Comparison of ENCODE assay signal across 23 mouse cellular contexts in genomic region chr3:58678905-58679304, GRCm38 (mm10). TPM values are rescaled to one million over a fixed set of nuclear protein-coding genes. Genes with fewer than 3 reads are reported as not detected.
DNase-seq lines count a peak whose midpoint lies in the region; ATAC-seq and TF ChIP-seq lines count a peak whose summit lies in the region.
"Had no signal": no experiment of that assay in that cellular context is flagged by ENCODE, and none has a peak within 500 bp of the region (broad histone marks: within the 10 kb centered on the region; RNA-seq: fewer than 3 reads in every experiment).

No protein-coding gene starts in this region.

- H3K9ac ChIP-seq in heart, embryonic 13.5 days, result no peak overlapping the region
- H3K9ac ChIP-seq in heart, embryonic 12.5 days, result no peak overlapping the region
- no peak overlapping the region for H3K9ac ChIP-seq in midbrain, postnatal 0 days (replicated peaks; ENCODE audit: low read length, poor library complexity, severe bottlenecking)
- no peak overlapping the region for H3K9ac ChIP-seq in midbrain, embryonic 16.5 days (ENCODE audit: low read depth, low read length)
- H3K9ac ChIP-seq in hindbrain, postnatal 0 days (replicated peaks; ENCODE audit: low read length), result no peak overlapping the region
- H3K9ac ChIP-seq: embryonic facial prominence, embryonic 12.5 days; heart, embryonic 15.5 days; liver, embryonic 13.5 days had no signal

- DNase-seq in midbrain, postnatal 0 days (ENCODE audit: low spot score), result peak; percentile 46
- peak; percentile 31 for DNase-seq in hindbrain, postnatal 0 days (ENCODE audit: low spot score)
- DNase-seq in retina, postnatal 1 day, result peak; percentile 85
- no peak for DNase-seq in frontal cortex, postnatal 36 days (ENCODE audit: low spot score in 2 of 2)
- DNase-seq in lung, postnatal 25 days (ENCODE audit: low spot score), result no peak
- DNase-seq: adrenal gland, postnatal 25 days; cerebellum, adult 2 months; gastrocnemius, postnatal 25 days; liver, embryonic 13.5 days; right cerebral cortex, postnatal 25 days; thymus, postnatal 14 days had no signal

- 53% methylated on average over 2 of the region's 2 CpGs for WGBS in heart, embryonic 13.5 days
- WGBS in heart, embryonic 12.5 days, result 53% methylated on average over 2 of the region's 2 CpGs
- 54% methylated on average over 2 of the region's 2 CpGs for WGBS in midbrain, postnatal 0 days
- WGBS in midbrain, embryonic 16.5 days, result 43% methylated on average over 2 of the region's 2 CpGs
- WGBS in hindbrain, postnatal 0 days, result 43% methylated on average over 2 of the region's 2 CpGs

- no peak overlapping the region for H3K4me3 ChIP-seq in heart, embryonic 13.5 days
- H3K4me3 ChIP-seq in heart, embryonic 12.5 days, result no peak overlapping the region
- no peak overlapping the region for H3K4me3 ChIP-seq in midbrain, postnatal 0 days (ENCODE audit: low read depth, low read length)
- no peak overlapping the region for H3K4me3 ChIP-seq in midbrain, embryonic 16.5 days (ENCODE audit: low read depth, low read length)
- no peak overlapping the region for H3K4me3 ChIP-seq in hindbrain, postnatal 0 days (ENCODE audit: low read length)
- H3K4me3 ChIP-seq: embryonic facial prominence, embryonic 12.5 days; heart, embryonic 15.5 days; liver, embryonic 13.5 days; megakaryocyte, embryonic 14.5 days had no signal

- no peak for TF ChIP-seq CTCF in midbrain, postnatal 0 days (IDR thresholded peaks at IDR 0.05)
- TF ChIP-seq CTCF in hindbrain, postnatal 0 days (IDR thresholded peaks at IDR 0.05; ENCODE audit: low read depth), result no peak

- no peak overlapping the region for H3K4me2 ChIP-seq in heart, embryonic 13.5 days
- no peak overlapping the region for H3K4me2 ChIP-seq in heart, embryonic 12.5 days
- H3K4me2 ChIP-seq in midbrain, postnatal 0 days (ENCODE audit: low read depth, low read length, poor library complexity, severe bottlenecking), result no peak overlapping the region
- H3K4me2 ChIP-seq in midbrain, embryonic 16.5 days (ENCODE audit: low read length), result no peak overlapping the region
- no peak overlapping the region for H3K4me2 ChIP-seq in hindbrain, postnatal 0 days (ENCODE audit: low read depth, low read length)
- H3K4me2 ChIP-seq: embryonic facial prominence, embryonic 12.5 days; heart, embryonic 15.5 days; liver, embryonic 13.5 days had no signal

- H3K4me1 ChIP-seq in heart, embryonic 13.5 days, result peaks cover 62% of the 10 kb centered on the region
- H3K4me1 ChIP-seq in heart, embryonic 12.5 days (replicated peaks), result peaks cover 49% of the 10 kb centered on the region
- no peaks in the 10 kb centered on the region for H3K4me1 ChIP-seq in midbrain, postnatal 0 days (ENCODE audit: insufficient read depth, low read length)
- peaks cover 9% of the 10 kb centered on the region for H3K4me1 ChIP-seq in midbrain, embryonic 16.5 days (ENCODE audit: control insufficient read depth, insufficient read depth, low read length)
- 0 out of 2 replicates have a peak, but pooled peaks cover 13% of the 10 kb centered on the region for H3K4me1 ChIP-seq in hindbrain, postnatal 0 days (ENCODE audit: insufficient read depth, low read length)

- no peak for ATAC-seq in heart, embryonic 13.5 days (ENCODE audit: extremely low read depth, insufficient number of reproducible peaks, low FRiP score, low TSS enrichment)
- no peak for ATAC-seq in heart, embryonic 12.5 days (ENCODE audit: insufficient number of reproducible peaks, low FRiP score)
- ATAC-seq in midbrain, postnatal 0 days (ENCODE audit: low FRiP score), result no peak
- ATAC-seq in midbrain, embryonic 16.5 days, result no peak
- peak; percentile 27; the same call in 1 of the 2 replicates for ATAC-seq in hindbrain, postnatal 0 days
- ATAC-seq: activated CD4-positive, CD25-positive, alpha-beta regulatory T cell, adult 4 months; intestine, postnatal 0 days; lung, postnatal 0 days had no signal

- H3K27ac ChIP-seq in heart, embryonic 13.5 days (replicated peaks), result peak overlapping the region; percentile 61; the same call in 1 of the 2 replicates
- no peak overlapping the region for H3K27ac ChIP-seq in heart, embryonic 12.5 days (ENCODE audit: poor library complexity, severe bottlenecking)
- no peak overlapping the region for H3K27ac ChIP-seq in midbrain, postnatal 0 days (ENCODE audit: low read depth, low read length)
- no peak overlapping the region for H3K27ac ChIP-seq in midbrain, embryonic 16.5 days (ENCODE audit: low read length)
- no peak overlapping the region for H3K27ac ChIP-seq in hindbrain, postnatal 0 days
- H3K27ac ChIP-seq: embryonic facial prominence, embryonic 12.5 days; heart, embryonic 15.5 days; liver, embryonic 13.5 days; stomach, postnatal 0 days had no signal

- H3K27me3 ChIP-seq in heart, embryonic 13.5 days (replicated peaks), result no peaks in the 10 kb centered on the region
- H3K27me3 ChIP-seq in heart, embryonic 12.5 days (replicated peaks), result no peaks in the 10 kb centered on the region
- no peaks in the 10 kb centered on the region for H3K27me3 ChIP-seq in midbrain, postnatal 0 days (ENCODE audit: insufficient read depth, low read length)
- H3K27me3 ChIP-seq in midbrain, embryonic 16.5 days (ENCODE audit: control insufficient read depth, insufficient read depth, low read depth, low read length), result no peaks in the 10 kb centered on the region
- H3K27me3 ChIP-seq in hindbrain, postnatal 0 days (ENCODE audit: insufficient read depth, low read length), result no peaks in the 10 kb centered on the region
- H3K27me3 ChIP-seq: embryonic facial prominence, embryonic 12.5 days; heart, embryonic 15.5 days; liver, embryonic 13.5 days; megakaryocyte, embryonic 14.5 days; Patski had no signal

- peaks cover 23% of the 10 kb centered on the region for H3K36me3 ChIP-seq in heart, embryonic 13.5 days
- peaks cover 22% of the 10 kb centered on the region for H3K36me3 ChIP-seq in heart, embryonic 12.5 days
- H3K36me3 ChIP-seq in midbrain, postnatal 0 days (ENCODE audit: insufficient read depth, low read length), result peaks cover 9% of the 10 kb centered on the region; the same call in 1 of the 2 replicates
- H3K36me3 ChIP-seq in midbrain, embryonic 16.5 days (ENCODE audit: control insufficient read depth, insufficient read depth, low read length), result peaks cover 6% of the 10 kb centered on the region; the same call in 1 of the 2 replicates
- peaks cover 13% of the 10 kb centered on the region; the same call in 1 of the 2 replicates for H3K36me3 ChIP-seq in hindbrain, postnatal 0 days (ENCODE audit: insufficient read depth, low read length)

- H3K9me3 ChIP-seq in heart, embryonic 13.5 days, result no peaks in the 10 kb centered on the region
- H3K9me3 ChIP-seq in heart, embryonic 12.5 days (replicated peaks), result no peaks in the 10 kb centered on the region
- no peaks in the 10 kb centered on the region for H3K9me3 ChIP-seq in midbrain, postnatal 0 days (ENCODE audit: low read length)
- no peaks in the 10 kb centered on the region for H3K9me3 ChIP-seq in midbrain, embryonic 16.5 days (replicated peaks; ENCODE audit: control insufficient read depth, low read length, poor library complexity, severe bottlenecking)
- H3K9me3 ChIP-seq in hindbrain, postnatal 0 days (ENCODE audit: low read length), result no peaks in the 10 kb centered on the region
- H3K9me3 ChIP-seq: embryonic facial prominence, embryonic 12.5 days; heart, embryonic 15.5 days; liver, embryonic 13.5 days; megakaryocyte, embryonic 14.5 days had no signal

RNA-seq across cellular contexts. Expression of gene Siah2, which starts 13.3 kb away (rescaled TPM):
- 4.5 TPM in 2 replicates for polyA plus RNA-seq in heart, embryonic 13.5 days (2015; fragmentation: Nextera tagmentation; extraction: Ambion mirVana)
- polyA plus RNA-seq in heart, embryonic 12.5 days (2016; fragmentation: Nextera tagmentation; extraction: Ambion mirVana), result 6.7 and 8.2 TPM in 2 replicates
- 24.8 and 25.7 TPM in 2 replicates for total RNA-seq in midbrain, postnatal 0 days (2014; rRNA removed)
- polyA plus RNA-seq in midbrain, postnatal 0 days (2015; fragmentation: Nextera tagmentation; extraction: Ambion mirVana), result 11.4 and 13.1 TPM in 2 replicates
- 8.9 and 10.7 TPM in 2 replicates for polyA plus RNA-seq in midbrain, embryonic 16.5 days (2015; fragmentation: Nextera tagmentation; extraction: Ambion mirVana)
- total RNA-seq in hindbrain, postnatal 0 days (2014; rRNA removed), result 22.5 and 29.4 TPM in 2 replicates
- polyA plus RNA-seq in hindbrain, postnatal 0 days (2015; fragmentation: Nextera tagmentation; extraction: Ambion mirVana), result 11.9 and 13.4 TPM in 2 replicates

RNA-seq across cellular contexts. Expression of gene Erich6, which starts 41.9 kb away (rescaled TPM):
- 0.11 and 0.15 TPM in 2 replicates for polyA plus RNA-seq in heart, embryonic 13.5 days (2015; fragmentation: Nextera tagmentation; extraction: Ambion mirVana)
- 0.19 TPM in 1 of 2 replicates, not detected in the other for polyA plus RNA-seq in heart, embryonic 12.5 days (2016; fragmentation: Nextera tagmentation; extraction: Ambion mirVana)
- total RNA-seq in midbrain, postnatal 0 days (2014; rRNA removed), result 0.66 and 1.5 TPM in 2 replicates
- 0.20 and 0.44 TPM in 2 replicates for polyA plus RNA-seq in midbrain, postnatal 0 days (2015; fragmentation: Nextera tagmentation; extraction: Ambion mirVana)
- polyA plus RNA-seq in midbrain, embryonic 16.5 days (2015; fragmentation: Nextera tagmentation; extraction: Ambion mirVana), result 0.19 and 0.26 TPM in 2 replicates
- total RNA-seq in hindbrain, postnatal 0 days (2014; rRNA removed), result 0.18 TPM in 1 of 2 replicates, not detected in the other
- 0.42 and 0.44 TPM in 2 replicates for polyA plus RNA-seq in hindbrain, postnatal 0 days (2015; fragmentation: Nextera tagmentation; extraction: Ambion mirVana)
- total RNA-seq: adrenal gland, postnatal 25 days; gastrocnemius, postnatal 25 days; hematopoietic stem cell, adult 5-6 weeks had no signal
- polyA plus RNA-seq: activated CD4-positive, CD25-positive, alpha-beta regulatory T cell, adult 4 months; embryonic facial prominence, embryonic 12.5 days; intestine, postnatal 0 days; liver, embryonic 13.5 days; lung, postnatal 0 days had no signal

Comparison
In these comparisons a context has a peak if more than half of its experiments do, and no peak if none do; other contexts are left out.
1. DNase-seq: peak in midbrain, postnatal 0 days (single experiment), hindbrain, postnatal 0 days (single experiment) and retina, postnatal 1 day (single experiment); none in frontal cortex, postnatal 36 days (0 of 2) and lung, postnatal 25 days (single experiment).